Mouse (Mus musculus): Measurements from ENCODE around the gene H3f3b. TPM values are rescaled to one million over a fixed set of nuclear protein-coding genes. Genes with fewer than 3 reads are reported as not detected.
A peak's percentile ranks its signal among the peaks of the same experiment; 100 is the strongest.

H3f3b gene
- polyA plus RNA-seq, 1 experiment = 217 TPM

DNA sequence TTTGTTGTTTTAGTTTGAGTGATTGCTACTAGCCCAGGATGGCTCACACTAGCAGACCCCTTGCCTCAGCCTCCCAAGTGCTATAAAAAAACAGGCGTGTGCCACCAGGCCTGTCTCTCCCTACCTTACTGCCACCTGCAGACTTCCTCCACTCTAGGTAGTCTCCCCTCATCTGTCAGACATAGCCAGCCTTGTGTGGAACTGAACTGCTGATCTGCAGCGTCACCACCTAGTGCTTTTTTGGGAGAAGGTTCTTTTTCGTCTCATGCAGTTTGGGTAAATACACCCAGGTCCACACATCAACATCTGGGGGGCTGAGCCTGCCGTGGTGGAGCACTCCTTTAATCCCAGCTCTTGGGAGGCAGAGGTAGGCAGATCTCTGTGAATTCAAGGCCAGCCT, 30.7 kb downstream of the H3f3b start:
- Histone ChIP-seq H3K27ac (ENCODE audit: insufficient read depth, low read length) (no peak overlapping the region), H3K4me1 (ENCODE audit: control insufficient read depth, insufficient read depth, low read length) (no peaks in the 10 kb centered on the region), H3K4me3 (ENCODE audit: insufficient read depth, low read length) (no peak overlapping the region)
- TF ChIP-seq POLR2A (IDR thresholded peaks at IDR 0.05; ENCODE audit: extremely low read depth, insufficient read depth, low read length) = no peak
- TF ChIP-seq CTCF (IDR thresholded peaks at IDR 0.05; ENCODE audit: extremely low read depth, insufficient read depth, low read length) = no peak

DNA sequence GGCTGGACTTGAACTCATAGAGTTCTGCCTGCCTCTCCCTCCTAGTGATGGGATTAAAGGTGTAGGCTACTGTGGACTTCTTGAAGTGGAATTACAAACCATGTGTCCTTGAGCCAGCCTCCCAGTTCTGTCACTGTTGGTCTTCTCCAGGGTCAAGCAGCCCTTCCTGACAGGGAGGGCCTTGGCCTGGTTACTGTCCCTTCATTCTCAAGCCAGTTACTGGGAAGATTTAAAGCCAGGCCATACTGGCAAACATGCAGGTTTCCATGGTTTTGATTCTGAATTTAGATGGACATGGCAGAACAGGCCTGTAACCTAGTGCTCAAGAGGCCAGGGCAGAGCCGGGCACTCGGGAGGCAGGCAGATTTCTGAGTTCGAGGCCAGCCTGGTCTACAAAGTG, 32.5 kb downstream of the H3f3b start:
- H3K4me1 ChIP-seq (ENCODE audit: control insufficient read depth, insufficient read depth, low read length) = no peaks in the 10 kb centered on the region
- H3K27ac ChIP-seq (ENCODE audit: insufficient read depth, low read length) = no peak overlapping the region
- H3K4me3 ChIP-seq (ENCODE audit: insufficient read depth, low read length) = no peak overlapping the region
- no peak for TF ChIP-seq CTCF (IDR thresholded peaks at IDR 0.05; ENCODE audit: extremely low read depth, insufficient read depth, low read length)
- no peak for TF ChIP-seq POLR2A (IDR thresholded peaks at IDR 0.05; ENCODE audit: extremely low read depth, insufficient read depth, low read length)

DNA sequence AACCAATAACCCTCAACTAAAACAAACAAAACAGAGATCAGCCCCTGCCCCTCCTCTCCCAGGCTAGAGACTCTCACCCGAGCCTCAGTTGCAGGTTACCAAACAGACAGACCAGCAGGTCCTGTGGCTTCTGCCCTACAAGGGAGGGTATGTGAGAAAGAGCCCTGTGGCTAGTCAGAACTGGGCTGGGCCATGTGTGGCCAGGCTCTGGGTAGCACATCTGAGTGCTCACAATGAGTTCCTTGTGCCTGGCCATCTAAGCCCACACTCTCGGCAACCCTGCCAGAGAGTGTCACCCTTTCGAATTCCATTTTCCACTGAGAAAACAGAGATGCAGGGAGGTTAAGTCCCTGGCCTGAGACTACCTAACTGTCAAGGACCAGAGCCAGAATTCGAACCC, 35.7 kb downstream of the H3f3b start:
- H3K4me3 ChIP-seq (ENCODE audit: insufficient read depth, low read length) = no peak overlapping the region
- TF ChIP-seq POLR2A (IDR thresholded peaks at IDR 0.05; ENCODE audit: extremely low read depth, insufficient read depth, low read length) (0 out of 2 replicates have a peak, but pooled peaks have one; percentile 24), CTCF (IDR thresholded peaks at IDR 0.05; ENCODE audit: extremely low read depth, insufficient read depth, low read length) (no peak)
- H3K27ac ChIP-seq (ENCODE audit: insufficient read depth, low read length) = peak overlapping the region; percentile 57; the same call in 1 of the 2 replicates
- no peaks in the 10 kb centered on the region for H3K4me1 ChIP-seq (ENCODE audit: control insufficient read depth, insufficient read depth, low read length)

DNA sequence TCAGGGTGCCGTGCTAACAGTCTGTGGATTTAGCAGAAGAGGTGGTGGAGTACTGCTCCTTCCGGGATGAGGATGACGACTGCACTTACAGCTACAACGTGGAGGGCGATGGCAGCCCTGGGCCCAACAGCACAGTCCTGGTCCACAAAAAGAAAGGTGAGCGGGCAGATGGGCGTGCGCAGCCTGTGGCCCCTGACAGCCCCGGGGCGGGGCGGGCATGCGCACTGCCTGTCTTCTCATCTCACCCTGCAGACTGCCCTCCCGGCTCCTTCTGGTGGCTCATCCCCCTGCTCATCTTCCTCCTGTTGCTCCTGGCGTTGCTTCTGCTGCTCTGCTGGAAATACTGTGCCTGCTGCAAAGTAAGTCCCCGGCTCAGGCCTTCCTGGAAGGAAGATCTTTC, 38.1 kb downstream of the H3f3b start:
- no peak overlapping the region for H3K27ac ChIP-seq (ENCODE audit: insufficient read depth, low read length)
- no peak for TF ChIP-seq POLR2A (IDR thresholded peaks at IDR 0.05; ENCODE audit: extremely low read depth, insufficient read depth, low read length)
- no peak for TF ChIP-seq CTCF (IDR thresholded peaks at IDR 0.05; ENCODE audit: extremely low read depth, insufficient read depth, low read length)
- no peaks in the 10 kb centered on the region for H3K4me1 ChIP-seq (ENCODE audit: control insufficient read depth, insufficient read depth, low read length)
- H3K4me3 ChIP-seq (ENCODE audit: insufficient read depth, low read length) = no peak overlapping the region

DNA sequence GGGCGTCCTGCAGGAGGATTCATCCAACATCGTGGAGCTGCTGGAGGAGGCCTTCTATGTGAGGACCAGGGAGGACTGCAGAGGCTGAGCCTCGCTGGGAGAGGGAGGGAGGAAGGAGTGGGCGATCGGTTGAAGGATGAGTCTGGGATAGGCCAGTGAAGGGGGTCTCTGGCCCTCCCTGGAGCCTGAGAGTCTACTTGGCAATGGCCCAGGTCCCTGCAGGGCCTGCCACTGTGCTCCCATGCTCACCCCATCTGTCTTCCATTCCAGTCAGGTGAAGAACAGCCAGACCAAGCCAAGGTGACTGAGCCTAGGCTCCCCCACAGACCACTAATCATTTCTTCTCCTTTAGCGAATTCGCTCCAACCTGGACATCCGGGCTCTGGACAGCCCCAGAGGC, 44.5 kb downstream of the H3f3b start:
- Histone ChIP-seq H3K4me1 (ENCODE audit: control insufficient read depth, insufficient read depth, low read length) (no peaks in the 10 kb centered on the region), H3K27ac (ENCODE audit: insufficient read depth, low read length) (no peak overlapping the region), H3K4me3 (ENCODE audit: insufficient read depth, low read length) (no peak overlapping the region)
- no peak for TF ChIP-seq POLR2A (IDR thresholded peaks at IDR 0.05; ENCODE audit: extremely low read depth, insufficient read depth, low read length)
- TF ChIP-seq CTCF (IDR thresholded peaks at IDR 0.05; ENCODE audit: extremely low read depth, insufficient read depth, low read length) = no peak

DNA sequence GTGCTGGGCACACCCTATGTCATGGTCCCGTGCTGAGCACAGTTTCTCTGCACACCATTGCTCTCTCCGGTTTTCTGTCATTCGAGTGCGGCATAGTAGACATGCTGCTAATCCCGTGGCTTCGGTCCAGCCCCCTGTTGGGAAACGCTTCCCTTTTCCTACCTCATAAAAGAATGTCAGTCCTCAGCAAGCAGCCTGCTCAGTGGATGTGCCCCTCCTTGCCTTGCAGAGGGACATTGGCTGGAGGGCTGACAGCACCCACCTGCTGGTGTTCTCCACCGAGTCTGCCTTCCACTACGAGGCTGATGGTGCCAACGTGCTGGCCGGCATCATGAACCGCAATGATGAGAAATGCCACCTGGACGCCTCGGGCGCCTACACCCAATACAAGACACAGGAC, 45.3 kb downstream of the H3f3b start:
- TF ChIP-seq CTCF (IDR thresholded peaks at IDR 0.05; ENCODE audit: extremely low read depth, insufficient read depth, low read length) (no peak), POLR2A (IDR thresholded peaks at IDR 0.05; ENCODE audit: extremely low read depth, insufficient read depth, low read length) (no peak)
- Histone ChIP-seq H3K27ac (ENCODE audit: insufficient read depth, low read length) (no peak overlapping the region), H3K4me3 (ENCODE audit: insufficient read depth, low read length) (no peak overlapping the region), H3K4me1 (ENCODE audit: control insufficient read depth, insufficient read depth, low read length) (no peaks in the 10 kb centered on the region)

DNA sequence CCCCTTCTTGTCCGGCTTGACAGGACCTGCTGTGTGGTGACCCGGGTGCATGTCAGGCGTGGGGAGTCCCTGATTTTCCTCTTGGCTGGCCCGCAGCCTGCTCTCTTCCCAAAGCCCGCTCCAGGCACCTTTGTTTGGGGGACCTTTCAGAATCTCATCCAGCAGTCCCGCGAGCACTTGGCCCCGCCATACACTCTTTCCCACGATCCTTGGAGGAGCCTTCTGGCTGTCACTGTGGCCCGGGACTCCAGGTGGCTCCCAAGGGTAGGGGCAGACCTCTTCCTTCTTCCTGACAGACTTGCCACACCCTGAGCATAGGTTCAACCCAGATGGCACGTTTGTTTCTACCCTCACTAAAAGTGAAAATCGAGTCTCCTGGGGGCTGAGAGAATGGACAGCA, 52.2 kb downstream of the H3f3b start:
- TF ChIP-seq POLR2A (IDR thresholded peaks at IDR 0.05; ENCODE audit: extremely low read depth, insufficient read depth, low read length) (no peak), CTCF (IDR thresholded peaks at IDR 0.05; ENCODE audit: extremely low read depth, insufficient read depth, low read length) (no peak)
- no peak overlapping the region for H3K4me3 ChIP-seq (ENCODE audit: insufficient read depth, low read length)
- H3K4me1 ChIP-seq (ENCODE audit: control insufficient read depth, insufficient read depth, low read length) = no peaks in the 10 kb centered on the region
- no peak overlapping the region for H3K27ac ChIP-seq (ENCODE audit: insufficient read depth, low read length)

DNA sequence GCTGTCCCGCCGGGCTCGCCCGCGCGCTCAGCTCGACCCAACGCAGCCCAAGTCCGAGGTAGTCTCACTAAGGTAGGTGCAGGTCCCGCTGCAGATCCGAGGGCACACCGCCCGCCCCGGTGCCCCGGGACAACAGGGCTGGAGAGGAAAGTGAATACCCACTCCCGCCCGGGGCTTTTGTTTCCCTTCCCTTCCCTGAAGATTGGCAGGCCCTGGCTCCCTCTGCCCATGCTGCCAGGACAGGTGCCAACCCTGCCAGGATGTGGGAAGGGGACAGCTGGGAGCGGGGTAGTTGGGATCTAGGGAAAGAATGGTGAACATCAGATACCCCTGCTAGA, 52.7 kb downstream of the H3f3b start:
- Histone ChIP-seq H3K4me1 (ENCODE audit: control insufficient read depth, insufficient read depth, low read length) (no peaks in the 10 kb centered on the region), H3K4me3 (ENCODE audit: insufficient read depth, low read length) (no peak overlapping the region), H3K27ac (ENCODE audit: insufficient read depth, low read length) (no peak overlapping the region)
- TF ChIP-seq POLR2A (IDR thresholded peaks at IDR 0.05; ENCODE audit: extremely low read depth, insufficient read depth, low read length) (no peak), CTCF (IDR thresholded peaks at IDR 0.05; ENCODE audit: extremely low read depth, insufficient read depth, low read length) (no peak)

DNA sequence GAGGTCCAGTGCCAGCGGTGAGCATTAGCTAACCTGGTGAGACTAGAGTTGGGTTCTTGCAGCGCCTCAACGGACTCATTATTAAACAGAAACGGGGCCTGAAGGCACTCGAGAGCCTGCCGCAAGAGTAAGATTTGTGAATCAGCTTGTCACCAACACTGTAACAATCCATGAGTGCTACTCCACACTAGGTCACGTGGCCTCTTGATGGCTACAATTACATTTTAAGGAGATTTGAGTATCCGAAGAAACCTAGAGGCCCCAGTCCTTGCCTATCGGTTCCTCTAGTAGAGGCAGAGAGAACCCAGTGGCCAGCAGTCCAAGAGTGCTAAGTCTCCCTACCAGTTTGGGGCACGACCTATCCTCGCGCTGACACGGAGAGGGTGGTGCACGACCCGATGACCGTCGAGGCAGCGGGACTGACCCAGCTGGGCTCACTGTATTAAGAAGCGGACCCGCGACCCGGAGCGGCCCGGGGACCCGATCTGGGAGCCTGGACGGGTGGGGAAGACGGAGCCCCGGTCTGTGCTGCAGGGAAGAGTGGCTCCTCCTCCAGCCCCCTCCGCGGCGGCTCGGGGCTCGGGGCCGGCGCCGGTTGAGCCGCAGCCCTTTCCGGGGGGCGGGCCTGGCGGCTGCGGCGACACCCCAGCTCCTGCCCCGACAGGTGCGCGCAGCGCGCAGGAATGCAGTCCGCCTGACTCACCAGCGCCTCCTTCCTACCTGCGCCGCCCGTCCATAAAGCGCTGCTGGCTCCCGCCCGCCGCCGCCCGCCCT, 53.3 kb downstream of the H3f3b start, which contains the start of gene Itgb4:
Itgb4 (plus strand) TSS at position 401 of the 774 bp plus-strand sequence.
- TF ChIP-seq POLR2A (IDR thresholded peaks at IDR 0.05; ENCODE audit: extremely low read depth, insufficient read depth, low read length) (no peak), CTCF (IDR thresholded peaks at IDR 0.05; ENCODE audit: extremely low read depth, insufficient read depth, low read length) (no peak)
- no peak within 1 kb of the TSS for H3K27ac ChIP-seq (ENCODE audit: insufficient read depth, low read length)
- no peak within 1 kb of the TSS; the same call in 1 of the 2 replicates for H3K4me3 ChIP-seq (ENCODE audit: insufficient read depth, low read length)
- H3K4me1 ChIP-seq (ENCODE audit: control insufficient read depth, insufficient read depth, low read length) = no peaks in the 10 kb centered on the region

Other genes starting within 250 kb of the H3f3b start
- 22.1 and 24.1 TPM in 2 replicates for gene Caskin2, start 214.3 kb downstream of the H3f3b start, polyA plus RNA-seq (2012; rRNA removed)
- gene Tsen54, start 213.2 kb downstream of the H3f3b start, polyA plus RNA-seq (2012; rRNA removed) = 15.3 and 15.8 TPM in 2 replicates
- gene Llgl2, start 203.9 kb downstream of the H3f3b start, polyA plus RNA-seq (2012; rRNA removed) = 3.1 and 3.2 TPM in 2 replicates
- 1.1 TPM in 2 replicates for gene Myo15b, start 169.6 kb downstream of the H3f3b start, polyA plus RNA-seq (2012; rRNA removed)
- gene Smim5, start 128.0 kb downstream of the H3f3b start, polyA plus RNA-seq (2012; rRNA removed) = 0.57 and 0.58 TPM in 2 replicates
- not detected in 2 replicates for gene Smim6, start 115.9 kb downstream of the H3f3b start, polyA plus RNA-seq (2012; rRNA removed)
- 51.2 and 57.0 TPM in 2 replicates for gene Sap30bp, start 94.7 kb downstream of the H3f3b start, polyA plus RNA-seq (2012; rRNA removed)
- gene Recql5, start 94.5 kb downstream of the H3f3b start, polyA plus RNA-seq (2012; rRNA removed) = 31.7 and 36.4 TPM in 2 replicates
- 8.0 and 8.2 TPM in 2 replicates for gene Itgb4, start 53.3 kb downstream of the H3f3b start, polyA plus RNA-seq (2012; rRNA removed)
- gene Galk1, start 15.2 kb downstream of the H3f3b start, polyA plus RNA-seq (2012; rRNA removed) = 19.2 and 20.4 TPM in 2 replicates
- gene Unk, start 2.4 kb upstream of the H3f3b start, polyA plus RNA-seq (2012; rRNA removed) = 31.1 and 33.4 TPM in 2 replicates
- 0.96 and 1.3 TPM in 2 replicates for gene Unc13d, start 50.0 kb upstream of the H3f3b start, polyA plus RNA-seq (2012; rRNA removed)
- 438 and 447 TPM in 2 replicates for gene Wbp2, start 59.0 kb upstream of the H3f3b start, polyA plus RNA-seq (2012; rRNA removed)
- 5.5 and 6.2 TPM in 2 replicates for gene Trim47, start 99.2 kb upstream of the H3f3b start, polyA plus RNA-seq (2012; rRNA removed)
- gene Trim65, start 103.2 kb upstream of the H3f3b start, polyA plus RNA-seq (2012; rRNA removed) = 5.3 and 5.7 TPM in 2 replicates
- 34.6 and 34.7 TPM in 2 replicates for gene Mrpl38, start 110.9 kb upstream of the H3f3b start, polyA plus RNA-seq (2012; rRNA removed)
- 103 and 109 TPM in 2 replicates for gene Fbf1, start 140.2 kb upstream of the H3f3b start, polyA plus RNA-seq (2012; rRNA removed)
- gene Ten1, start 170.9 kb upstream of the H3f3b start, polyA plus RNA-seq (2012; rRNA removed) = 55.5 and 56.1 TPM in 2 replicates
- 128 and 136 TPM in 2 replicates for gene Acox1, start 171.1 kb upstream of the H3f3b start, polyA plus RNA-seq (2012; rRNA removed)
- gene Evpl, start 210.1 kb upstream of the H3f3b start, polyA plus RNA-seq (2012; rRNA removed) = 0.91 and 1.0 TPM in 2 replicates
- gene Srp68, start 246.3 kb upstream of the H3f3b start, polyA plus RNA-seq (2012; rRNA removed) = 63.4 TPM in 2 replicates